Mouse (Mus musculus) bone marrow macrophage, adult 2 months (primary cell): ENCODE results near the gene Tmem158.

Experiments used
- CTCF ChIP-seq: IDR thresholded peaks from 2 replicates; pipeline ENCODE4 v1.5.1; 2012; ENCODE audit warnings: low read depth, mild to moderate bottlenecking, low read length, moderate library complexity
- POLR2A ChIP-seq: IDR thresholded peaks from 2 replicates; pipeline ENCODE4 v1.6.1; 2012; ENCODE audit warnings: mild to moderate bottlenecking, low read depth, low read length, borderline replicate concordance

GRCm38 (mm10) chr9:123247992-123248391, 12.6 kb downstream of the Tmem158 start:
- TF ChIP-seq CTCF (no peak), POLR2A (no peak)
